Mouse (Mus musculus) liver, embryonic 14.5 days (tissue): ENCODE data around the gene BC004004.

Experiments
- CTCF ChIP-seq: IDR thresholded peaks from 2 replicates; pipeline ENCODE4 v1.5.1; 2016; ENCODE audit warnings: antibody characterized with exemption, low read depth, control low read depth
- EP300 ChIP-seq: IDR thresholded peaks from 2 replicates; pipeline ENCODE4 v1.6.1; 2016; ENCODE audit warnings: antibody characterized with exemption, low read depth

DNA sequence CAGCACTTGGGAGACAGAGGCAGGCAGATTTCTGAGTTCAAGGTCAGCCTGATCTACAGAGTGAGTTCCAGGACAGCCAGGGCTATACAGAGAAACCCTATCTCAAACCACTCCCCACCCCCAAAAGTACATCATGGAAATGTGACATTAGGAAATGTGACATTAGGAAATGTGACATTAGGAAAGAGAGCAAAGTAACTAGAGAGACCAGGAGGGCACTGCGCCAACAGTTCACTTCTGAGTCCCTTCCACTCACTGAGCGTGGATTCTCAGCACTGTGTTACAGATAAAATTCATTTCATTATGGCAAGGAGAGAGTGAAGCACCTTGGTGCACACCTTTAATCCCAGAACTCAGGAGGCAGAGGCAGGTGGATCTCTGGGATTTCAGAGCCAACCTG lies 9.7 kb upstream of the BC004004 start:
- no peak for TF ChIP-seq CTCF
- no peak for TF ChIP-seq EP300
